Mouse (Mus musculus) gastrocnemius, postnatal 10 days (tissue): ENCODE data around the gene Emilin2. TPM values are rescaled to one million over a fixed set of nuclear protein-coding genes. Genes with fewer than 3 reads are reported as not detected.

Experiments
- DNase-seq: peaks from one replicate; pipeline ENCODE4 v3.0.0; 2021; ENCODE audit warnings: mixed read lengths
- total RNA-seq, 2 experiments: library from RNA; stranded (reverse); gene quantifications; 2 replicates each; pipeline ENCODE4 v1.2.3; 2021

Gene Emilin2
- total RNA-seq, 2 experiments from 2014 or later, result 31.9 to 39.2 TPM

- no peak for DNase-seq
Measured at GRCm38 (mm10) chr17:71301413-71301812, 10.4 kb downstream of the Emilin2 start.

GRCm38 (mm10) chr17:71300338-71300737 is 11.4 kb downstream of the Emilin2 start:
- no peak for DNase-seq

- no peak for DNase-seq
Measured at GRCm38 (mm10) chr17:71299879-71300278, 11.9 kb downstream of the Emilin2 start.

GRCm38 (mm10) chr17:71294570-71294969 is 17.2 kb downstream of the Emilin2 start:
- DNase-seq, result no peak

- no peak for DNase-seq
Measured at GRCm38 (mm10) chr17:71292897-71293296, 18.9 kb downstream of the Emilin2 start.

- DNase-seq, result no peak
Measured at GRCm38 (mm10) chr17:71291897-71292420, 19.8 kb downstream of the Emilin2 start.

- no peak for DNase-seq
Measured at GRCm38 (mm10) chr17:71290486-71291410, 21.0 kb downstream of the Emilin2 start.

GRCm38 (mm10) chr17:71289572-71290176 is 22.1 kb downstream of the Emilin2 start:
- DNase-seq, result no peak

- no peak for DNase-seq
Measured at GRCm38 (mm10) chr17:71288808-71289548, 22.8 kb downstream of the Emilin2 start.

- no peak for DNase-seq
Measured at GRCm38 (mm10) chr17:71288145-71288758, 23.5 kb downstream of the Emilin2 start.

- no peak for DNase-seq
Measured at GRCm38 (mm10) chr17:71287586-71287985, 24.2 kb downstream of the Emilin2 start.

- peak; percentile 66 for DNase-seq
Measured at GRCm38 (mm10) chr17:71285929-71286328, 25.8 kb downstream of the Emilin2 start.

- DNase-seq, result no peak
Measured at GRCm38 (mm10) chr17:71284890-71285289, 26.9 kb downstream of the Emilin2 start.

GRCm38 (mm10) chr17:71283237-71283636 is 28.5 kb downstream of the Emilin2 start:
- DNase-seq, result peak; percentile 87

- no peak for DNase-seq
Measured at GRCm38 (mm10) chr17:71282716-71283115, 29.1 kb downstream of the Emilin2 start.

- DNase-seq, result no peak
Measured at GRCm38 (mm10) chr17:71277701-71278491, 33.9 kb downstream of the Emilin2 start.

GRCm38 (mm10) chr17:71276771-71277170 is 35.0 kb downstream of the Emilin2 start:
- no peak for DNase-seq

GRCm38 (mm10) chr17:71273901-71274300 is 37.9 kb downstream of the Emilin2 start:
- DNase-seq, result no peak

- DNase-seq, result no peak
Measured at GRCm38 (mm10) chr17:71268599-71268998, 43.2 kb downstream of the Emilin2 start.

- DNase-seq, result no peak
Measured at GRCm38 (mm10) chr17:71268152-71268551, 43.6 kb downstream of the Emilin2 start.

GRCm38 (mm10) chr17:71267374-71267773 is 44.4 kb downstream of the Emilin2 start:
- no peak for DNase-seq
